Mouse (Mus musculus) MEL (cell line): ENCODE results near the gene Gadd45g. TPM values are rescaled to one million over a fixed set of nuclear protein-coding genes. Genes with fewer than 3 reads are reported as not detected.

Experiments used
- DNase-seq: peaks from one replicate; pipeline ENCODE4 v3.0.0; 2011; ENCODE audit warnings: low read depth, low spot score
- H3K27ac ChIP-seq: 2 replicates; pipeline ENCODE4 v1.5.1; 2012; ENCODE audit warnings: low read depth, mild to moderate bottlenecking, control low read depth, low read length, moderate library complexity; ENCODE audit not compliant: control insufficient read depth
- H3K27me3 ChIP-seq, 2 experiments: fragments of 150-350 bp in 1 of 2; sonication (generic) in 1 of 2; 2 replicates each; pipeline ENCODE4 v1.6.1; 2012; ENCODE audit warnings: low read length in 2 of 2, mild to moderate bottlenecking in 2 of 2, improper control_type of control experiment in 1 of 2, moderate library complexity in 1 of 2; ENCODE audit not compliant: insufficient read depth in 2 of 2, control insufficient read depth in 1 of 2
- H3K36me3 ChIP-seq, 2 experiments: 2 replicates each; pipeline ENCODE4 v1.6.1; 2012 to 2014; ENCODE audit warnings: low read length in 2 of 2, improper control_type of control experiment in 1 of 2, inconsistent platforms in 1 of 2, mild to moderate bottlenecking in 1 of 2; ENCODE audit not compliant: insufficient read depth in 2 of 2, control insufficient read depth in 1 of 2
- H3K4me1 ChIP-seq, 2 experiments: fragments of 150-350 bp in 1 of 2; sonication (generic) in 1 of 2; 2 replicates each; pipeline ENCODE4 v1.6.1; 2012; ENCODE audit warnings: low read length in 2 of 2, improper control_type of control experiment in 1 of 2, mild to moderate bottlenecking in 1 of 2; ENCODE audit not compliant: insufficient read depth in 2 of 2, control insufficient read depth in 1 of 2
- H3K4me3 ChIP-seq, 2 experiments: fragments of 150-350 bp in 1 of 2; sonication (generic) in 1 of 2; 2 replicates each; pipeline ENCODE4 v1.5.1; 2012; ENCODE audit warnings: low read depth in 2 of 2, low read length in 2 of 2, mild to moderate bottlenecking in 2 of 2, moderate library complexity in 2 of 2, control low read depth in 1 of 2, improper control_type of control experiment in 1 of 2; ENCODE audit not compliant: control insufficient read depth in 1 of 2, insufficient read depth in 1 of 2
- H3K79me2 ChIP-seq: 2 replicates; pipeline ENCODE4 v1.6.1; 2012; ENCODE audit warnings: mild to moderate bottlenecking, low read length, moderate library complexity; ENCODE audit not compliant: control insufficient read depth, poor library complexity, insufficient read depth
- H3K9ac ChIP-seq: 2 replicates; pipeline ENCODE4 v1.6.1; 2012; ENCODE audit warnings: low read depth, mild to moderate bottlenecking, control low read depth, low read length, moderate library complexity; ENCODE audit not compliant: control insufficient read depth, poor library complexity, severe bottlenecking
- H3K9me3 ChIP-seq: fragments of 150-350 bp; sonication (generic); replicated peaks from 2 replicates; pipeline ENCODE4 v1.6.1; 2012; ENCODE audit warnings: mild to moderate bottlenecking, low read length, improper control_type of control experiment, moderate library complexity; ENCODE audit not compliant: insufficient read depth
- BHLHE40 ChIP-seq: IDR thresholded peaks from 2 replicates; pipeline ENCODE4 v1.6.1; 2012; ENCODE audit warnings: low read depth, mild to moderate bottlenecking, inconsistent platforms, low read length, improper control_type of control experiment, borderline replicate concordance
- CHD1 ChIP-seq: IDR thresholded peaks from 2 replicates; pipeline ENCODE4 v1.6.1; 2012; ENCODE audit warnings: low read depth, mild to moderate bottlenecking, inconsistent platforms, low read length, improper control_type of control experiment
- CHD2 ChIP-seq: IDR thresholded peaks from 2 replicates; pipeline ENCODE4 v1.6.1; 2011; ENCODE audit warnings: low read length, improper control_type of control experiment
- CTCF ChIP-seq, 3 experiments: IDR thresholded peaks in 2 of 3; conservative IDR thresholded peaks in 1 of 3; 2 replicates each; pipeline ENCODE4 v1.5.1; 2011 to 2012; ENCODE audit warnings: low read length in 3 of 3, low read depth in 2 of 3, mild to moderate bottlenecking in 2 of 3, improper control_type of control experiment in 1 of 3, inconsistent platforms in 1 of 3, mixed read lengths in 1 of 3, moderate library complexity in 1 of 3; ENCODE audit not compliant: control insufficient read depth in 1 of 3, insufficient read depth in 1 of 3, poor library complexity in 1 of 3, severe bottlenecking in 1 of 3
- E2F4 ChIP-seq: IDR thresholded peaks from 2 replicates; pipeline ENCODE4 v1.6.1; 2011; ENCODE audit warnings: low read depth, low read length, improper control_type of control experiment, borderline replicate concordance
- ELF1 ChIP-seq: IDR thresholded peaks from 2 replicates; pipeline ENCODE4 v1.6.1; 2014; ENCODE audit warnings: low read depth, mild to moderate bottlenecking, inconsistent platforms, low read length, improper control_type of control experiment, moderate library complexity
- EP300 ChIP-seq, 2 experiments: IDR thresholded peaks; 2 replicates each; pipeline ENCODE4 v1.6.1; 2011; ENCODE audit warnings: improper control_type of control experiment in 2 of 2, low read length in 2 of 2, low read depth in 1 of 2, mild to moderate bottlenecking in 1 of 2
- ETS1 ChIP-seq: IDR thresholded peaks from 2 replicates; pipeline ENCODE4 v1.6.1; 2012; ENCODE audit warnings: low read depth, mild to moderate bottlenecking, inconsistent platforms, low read length, improper control_type of control experiment, moderate library complexity
- GABPA ChIP-seq: IDR thresholded peaks from 2 replicates; pipeline ENCODE4 v1.6.1; 2012; ENCODE audit warnings: low read depth, mild to moderate bottlenecking, inconsistent platforms, low read length, improper control_type of control experiment, moderate library complexity
- GATA1 ChIP-seq: IDR thresholded peaks from 2 replicates; pipeline ENCODE4 v1.6.1; 2011; ENCODE audit warnings: low read depth, low read length, improper control_type of control experiment
- HCFC1 ChIP-seq: IDR thresholded peaks from 2 replicates; pipeline ENCODE4 v1.6.1; 2012; ENCODE audit warnings: low read depth, mild to moderate bottlenecking, inconsistent platforms, low read length, improper control_type of control experiment, moderate library complexity
- JUND ChIP-seq: IDR thresholded peaks from 2 replicates; pipeline ENCODE4 v1.6.1; 2011; ENCODE audit warnings: low read depth, mild to moderate bottlenecking, improper control_type of control experiment, low read length
- MAX ChIP-seq: IDR thresholded peaks from 2 replicates; pipeline ENCODE4 v1.6.1; 2011; ENCODE audit warnings: low read length, improper control_type of control experiment
- MEF2A ChIP-seq: IDR thresholded peaks from 2 replicates; pipeline ENCODE4 v1.6.1; 2014; ENCODE audit warnings: low read depth, mild to moderate bottlenecking, inconsistent platforms, low read length, improper control_type of control experiment; ENCODE audit not compliant: poor library complexity, insufficient replicate concordance, severe bottlenecking; ENCODE audit errors: extremely low read depth
- MXI1 ChIP-seq: IDR thresholded peaks from 2 replicates; pipeline ENCODE4 v1.6.1; 2011; ENCODE audit warnings: mild to moderate bottlenecking, low read depth, low read length, improper control_type of control experiment
- MYB ChIP-seq: IDR thresholded peaks from 2 replicates; pipeline ENCODE4 v1.6.1; 2011; ENCODE audit warnings: mild to moderate bottlenecking, low read depth, low read length, improper control_type of control experiment
- MYC ChIP-seq: IDR thresholded peaks from 2 replicates; pipeline ENCODE4 v1.6.1; 2011; ENCODE audit warnings: low read depth, mild to moderate bottlenecking, low read length, improper control_type of control experiment, moderate library complexity
- NELFE ChIP-seq: IDR thresholded peaks from 2 replicates; pipeline ENCODE4 v1.6.1; 2011; ENCODE audit warnings: low read depth, low read length, improper control_type of control experiment
- NRF1 ChIP-seq: IDR thresholded peaks from 2 replicates; pipeline ENCODE4 v1.6.1; 2014; ENCODE audit warnings: low read depth, mild to moderate bottlenecking, inconsistent platforms, low read length, improper control_type of control experiment, moderate library complexity; ENCODE audit not compliant: poor library complexity, insufficient read depth, severe bottlenecking
- POLR2A ChIP-seq, 2 experiments: IDR thresholded peaks; 2 replicates each; pipeline ENCODE4 v1.6.1; 2011 to 2012; ENCODE audit warnings: low read length in 2 of 2, mild to moderate bottlenecking in 2 of 2, control low read depth in 1 of 2, improper control_type of control experiment in 1 of 2, low read depth in 1 of 2, moderate library complexity in 1 of 2; ENCODE audit not compliant: control insufficient read depth in 1 of 2, insufficient read depth in 1 of 2, poor library complexity in 1 of 2
- POLR2AphosphoS5 ChIP-seq: IDR thresholded peaks from 2 replicates; pipeline ENCODE4 v1.6.1; 2012; ENCODE audit warnings: low read depth, borderline replicate concordance, mild to moderate bottlenecking, inconsistent platforms, low read length, moderate library complexity, mixed read lengths
- RAD21 ChIP-seq: IDR thresholded peaks from 2 replicates; pipeline ENCODE4 v1.6.1; 2011; ENCODE audit warnings: mild to moderate bottlenecking, low read depth, low read length, improper control_type of control experiment
- RCOR1 ChIP-seq: IDR thresholded peaks from 2 replicates; pipeline ENCODE4 v1.6.1; 2012; ENCODE audit warnings: low read depth, mild to moderate bottlenecking, inconsistent platforms, low read length, improper control_type of control experiment
- TAL1 ChIP-seq: IDR thresholded peaks from 2 replicates; pipeline ENCODE4 v1.6.1; 2012; ENCODE audit warnings: mild to moderate bottlenecking, inconsistent platforms, low read length, moderate library complexity, mixed read lengths
- TBP ChIP-seq: IDR thresholded peaks from 2 replicates; pipeline ENCODE4 v1.8.0; 2011; ENCODE audit warnings: low read depth, low read length, improper control_type of control experiment
- TCF12 ChIP-seq: IDR thresholded peaks from 2 replicates; pipeline ENCODE4 v1.6.1; 2014; ENCODE audit warnings: low read depth, mild to moderate bottlenecking, inconsistent platforms, low read length, improper control_type of control experiment, moderate library complexity
- UBTF ChIP-seq: IDR thresholded peaks from 2 replicates; pipeline ENCODE4 v1.6.1; 2012; ENCODE audit warnings: low read depth, mild to moderate bottlenecking, inconsistent platforms, low read length, improper control_type of control experiment, moderate library complexity, borderline replicate concordance; ENCODE audit not compliant: insufficient read depth
- USF1 ChIP-seq: IDR thresholded peaks from 2 replicates; pipeline ENCODE4 v1.6.1; 2014; ENCODE audit warnings: low read depth, mild to moderate bottlenecking, inconsistent platforms, low read length, improper control_type of control experiment, moderate library complexity
- ZKSCAN1 ChIP-seq: IDR thresholded peaks from 2 replicates; pipeline ENCODE4 v1.6.1; 2012; ENCODE audit warnings: low read depth, mild to moderate bottlenecking, inconsistent platforms, low read length, improper control_type of control experiment, moderate library complexity
- ZMIZ1 ChIP-seq: IDR thresholded peaks from 2 replicates; pipeline ENCODE4 v1.6.1; 2012; ENCODE audit warnings: low read depth, mild to moderate bottlenecking, inconsistent platforms, low read length, improper control_type of control experiment, moderate library complexity
- ZNF384 ChIP-seq: IDR thresholded peaks from 2 replicates; pipeline ENCODE4 v1.6.1; 2012; ENCODE audit warnings: low read depth, mild to moderate bottlenecking, inconsistent platforms, low read length, improper control_type of control experiment
- polyA plus RNA-seq, 2 experiments: library from polyadenylated mRNA; stranded (reverse) in 1 of 2; unstranded in 1 of 2; fragments of >175 nt in 1 of 2; fragments of >200 nt in 1 of 2; gene quantifications; 2 replicates each; pipeline versions ENCODE4 v1.2.1 to v1.2.4; 2012; ENCODE audit warnings: low replicate concordance in 2 of 2, low read depth in 1 of 2; ENCODE audit not compliant: insufficient read length in 2 of 2, insufficient read depth in 1 of 2, missing spikeins in 1 of 2
- total RNA-seq: library from RNA; depleted of rRNA; stranded (reverse); fragments of 300-350 nt; gene quantifications from 2 replicates; pipeline ENCODE4 v1.2.3, GENCODE M21; 2012

Gene Gadd45g
- total and polyA plus RNA-seq, 3 experiments: 7.2 to 11.0 TPM; not detected in 1

DNA sequence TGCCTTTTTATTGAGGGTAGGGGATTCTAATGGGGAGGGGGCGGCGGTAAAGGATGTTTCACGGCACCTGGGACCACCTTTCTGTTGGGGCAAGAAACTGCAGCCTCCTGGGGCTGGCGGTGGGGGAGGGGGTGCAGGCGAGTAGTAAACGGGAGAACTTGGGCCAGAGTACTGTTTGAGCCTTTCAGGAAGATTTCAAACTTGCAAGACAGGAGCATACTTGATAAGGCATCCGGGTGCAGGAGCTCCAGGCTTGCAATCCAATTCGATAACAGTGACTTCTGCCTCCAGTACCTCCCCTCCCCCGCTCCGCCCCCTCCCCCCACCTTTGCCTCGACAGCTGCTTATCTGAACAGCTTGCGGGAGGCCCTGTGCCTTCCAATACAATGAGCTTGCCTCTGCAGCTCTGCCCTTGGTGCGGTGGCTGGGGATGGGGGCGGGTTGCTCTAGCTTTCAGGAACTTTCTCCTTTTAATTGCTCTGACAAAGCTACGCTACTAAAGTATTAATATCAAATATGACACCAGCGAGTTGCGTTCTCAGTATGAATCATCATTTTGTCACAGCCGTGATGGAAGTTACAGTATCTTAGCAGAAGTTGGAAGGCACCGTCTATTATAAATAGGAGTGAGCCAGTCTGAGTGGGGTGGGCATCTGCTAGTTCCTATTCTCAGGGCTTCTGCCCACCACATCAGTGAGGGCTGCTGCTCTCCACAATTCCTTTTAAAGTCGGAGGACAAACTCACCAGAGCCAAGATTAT is 2.2 kb downstream of the Gadd45g start (continued):
- TF ChIP-seq RAD21 (no peak), USF1 (no peak), ETS1 (peak; percentile 87), HCFC1 (no peak; the same call in 1 of the 2 replicates)

DNA sequence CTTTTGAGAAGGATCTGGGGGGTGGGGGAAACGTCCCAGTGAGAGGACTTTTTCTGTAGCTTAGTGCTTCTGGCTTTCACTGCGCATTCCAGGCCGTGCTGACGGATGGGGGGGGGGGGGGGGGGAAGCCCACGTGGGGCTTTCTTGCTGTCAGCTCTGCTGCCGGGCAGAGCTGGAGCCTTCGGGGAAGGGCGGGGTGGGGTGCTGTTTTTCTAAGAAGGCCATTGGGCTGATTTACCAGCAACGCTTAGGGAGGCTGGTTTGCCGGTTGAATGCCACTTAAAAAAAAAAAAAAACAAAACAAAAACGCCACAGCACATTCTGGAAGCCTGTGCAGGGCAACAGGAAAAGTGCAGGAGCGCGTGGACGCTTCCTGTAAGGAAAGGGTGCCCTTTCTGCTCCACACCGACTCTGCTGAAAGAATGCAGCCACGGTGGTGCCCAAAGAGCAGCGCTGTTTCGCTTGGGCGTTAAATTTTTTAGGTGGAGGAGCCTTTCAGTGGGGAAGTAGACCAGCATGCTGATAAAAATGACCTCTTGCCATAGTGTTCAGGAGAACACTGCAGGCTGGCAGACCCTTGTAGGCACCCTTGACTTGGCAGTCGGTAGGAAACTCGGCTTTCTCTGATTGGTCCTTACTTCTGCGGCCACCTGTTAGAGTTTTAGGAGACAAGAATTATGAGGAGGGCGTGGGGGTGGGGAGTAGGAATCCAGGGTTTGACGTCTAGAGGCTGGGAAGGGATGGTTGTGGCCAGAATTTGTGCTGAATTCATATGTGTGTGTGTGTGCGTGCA is 3.0 kb downstream of the Gadd45g start:
- peaks cover 16% of the 10 kb centered on the region for H3K79me2 ChIP-seq
- no peak for DNase-seq
- no peaks in the 10 kb centered on the region for H3K9me3 ChIP-seq
- H3K27me3 ChIP-seq: no peaks in the 10 kb centered on the region
- H3K4me1 ChIP-seq: peaks cover 0 to 12% of the 10 kb centered on the region in 2 experiments; a peak in 2 of 4 replicates
- H3K4me3 ChIP-seq: peak overlapping the region; percentile 63 to 74
- peaks cover 0 to 5% of the 10 kb centered on the region in 2 experiments; a peak in 2 of 4 replicates for H3K36me3 ChIP-seq
- H3K9ac ChIP-seq: peak overlapping the region; percentile 82
- peak overlapping the region; percentile 99 for H3K27ac ChIP-seq
- TF ChIP-seq CHD2 (no peak), MXI1 (peak; percentile 66; the same call in 1 of the 2 replicates), MAX (no peak), CTCF (IDR thresholded peaks at IDR 0.05 in 2 of 3, conservative IDR thresholded peaks at IDR 0.05 in 1 of 3; ENCODE audit: control insufficient read depth in 1 of 3, insufficient read depth in 1 of 3, low read depth in 2 of 3, low read length in 3 of 3, poor library complexity in 1 of 3, severe bottlenecking in 1 of 3) (no peak), MYB (no peak), NRF1 (no peak), ZKSCAN1 (no peak), ZMIZ1 (no peak), POLR2AphosphoS5 (no peak), HCFC1 (no peak), CHD1 (no peak), TAL1 (no peak), GABPA (no peak), EP300 (IDR thresholded peaks at IDR 0.05; ENCODE audit: low read depth in 1 of 2, low read length in 2 of 2) (no peak), TBP (no peak), ELF1 (no peak), MEF2A (no peak), USF1 (peak; percentile 49; the same call in 1 of the 2 replicates), E2F4 (no peak), GATA1 (no peak), MYC (no peak), RAD21 (no peak), ZNF384 (peak; percentile 72; the same call in 1 of the 2 replicates), BHLHE40 (no peak), ETS1 (no peak), TCF12 (no peak), RCOR1 (no peak), POLR2A (IDR thresholded peaks at IDR 0.05; ENCODE audit: control insufficient read depth in 1 of 2, insufficient read depth in 1 of 2, low read depth in 1 of 2, low read length in 2 of 2, poor library complexity in 1 of 2) (no peak), UBTF (no peak), JUND (no peak), NELFE (no peak)
